Mouse (Mus musculus) myocyte (in vitro differentiated cells): ENCODE data around the gene Plcg1.

Experiments
- CEBPB ChIP-seq: IDR thresholded peaks from 2 replicates; pipeline ENCODE4 v1.6.1; 2011; ENCODE audit warnings: mild to moderate bottlenecking, moderate library complexity; ENCODE audit not compliant: poor library complexity, insufficient read depth, severe bottlenecking
- E2F4 ChIP-seq: IDR thresholded peaks from one replicate; pipeline ENCODE4 v1.6.1; 2011; ENCODE audit warnings: mild to moderate bottlenecking, control low read depth, moderate library complexity; ENCODE audit not compliant: insufficient read depth
- MAX ChIP-seq: IDR thresholded peaks from one replicate; pipeline ENCODE4 v1.6.1; 2011; ENCODE audit warnings: low read depth, mild to moderate bottlenecking, control low read depth
- MYOD1 ChIP-seq, 3 experiments: IDR thresholded peaks; one replicate each; pipeline ENCODE4 v1.6.1; 2011; ENCODE audit warnings: control low read depth in 2 of 3, low read depth in 2 of 3, mild to moderate bottlenecking in 2 of 3, moderate library complexity in 1 of 3; ENCODE audit not compliant: insufficient read length in 2 of 3, control insufficient read depth in 1 of 3
- MYOG ChIP-seq, 3 experiments: IDR thresholded peaks; one replicate each; pipeline ENCODE4 v1.6.1; 2011; ENCODE audit warnings: control low read depth in 2 of 3, low read depth in 2 of 3, mild to moderate bottlenecking in 2 of 3; ENCODE audit not compliant: insufficient read length in 2 of 3, control insufficient read depth in 1 of 3, insufficient read depth in 1 of 3
- POLR2A ChIP-seq: IDR thresholded peaks from one replicate; pipeline ENCODE4 v1.6.1; 2011; ENCODE audit warnings: low read depth, mild to moderate bottlenecking, control low read depth, moderate library complexity; ENCODE audit not compliant: insufficient read length
- POLR2AphosphoS2 ChIP-seq: IDR thresholded peaks from one replicate; pipeline ENCODE4 v1.6.1; 2011; ENCODE audit warnings: low read depth, control low read depth; ENCODE audit not compliant: insufficient read length
- REST ChIP-seq: IDR thresholded peaks from one replicate; pipeline ENCODE4 v1.6.1; 2011; ENCODE audit warnings: mild to moderate bottlenecking, control low read depth, moderate library complexity; ENCODE audit not compliant: insufficient read depth, insufficient read length
- TCF12 ChIP-seq: IDR thresholded peaks from one replicate; pipeline ENCODE4 v1.6.1; 2011; ENCODE audit warnings: mild to moderate bottlenecking, control low read depth; ENCODE audit not compliant: poor library complexity, insufficient read depth, severe bottlenecking
- USF1 ChIP-seq: IDR thresholded peaks from one replicate; pipeline ENCODE4 v1.6.1; 2011; ENCODE audit warnings: low read depth, mild to moderate bottlenecking, control low read depth, moderate library complexity

- TF ChIP-seq TCF12 (no peak), MYOD1 (IDR thresholded peaks at IDR 0.05; ENCODE audit: control insufficient read depth in 1 of 3, insufficient read length in 2 of 3, low read depth in 2 of 3) (no peak), POLR2A (no peak), MYOG (IDR thresholded peaks at IDR 0.05; ENCODE audit: control insufficient read depth in 1 of 3, insufficient read depth in 1 of 3, insufficient read length in 2 of 3, low read depth in 2 of 3) (no peak), USF1 (no peak), MAX (no peak), E2F4 (no peak), POLR2AphosphoS2 (no peak), REST (no peak), CEBPB (no peak)
Observed at GRCm38 (mm10) chr2:160747075-160747474, 16.0 kb downstream of the Plcg1 start.
